Mouse (Mus musculus) liver, embryonic 11.5 days (tissue): ENCODE results near the gene Apip. TPM values are rescaled to one million over a fixed set of nuclear protein-coding genes. Genes with fewer than 3 reads are reported as not detected.
A peak's percentile ranks its signal among the peaks of the same experiment; 100 is the strongest.

Experiments used
- ATAC-seq: fragments of 200-750 bp; cut with Nextera tagmentation; replicated peaks from 2 replicates; pipeline ENCODE4 v1.8.0; 2017; ENCODE audit warnings: moderate number of reproducible peaks, mild to moderate bottlenecking, moderate TSS enrichment, moderate library complexity; ENCODE audit not compliant: low FRiP score
- DNase-seq: peaks from one replicate; pipeline ENCODE4 v3.0.0-alpha.2; 2017; ENCODE audit warnings: low spot score
- H3K27ac ChIP-seq: fragments of 300-500 bp; sonication (generic); 2 replicates; pipeline ENCODE4 v1.5.1; 2014; ENCODE audit warnings: mild to moderate bottlenecking, low read depth, low read length, control low read depth
- H3K27me3 ChIP-seq: fragments of 300-500 bp; sonication (generic); replicated peaks from 2 replicates; pipeline ENCODE4 v1.6.1; 2014; ENCODE audit warnings: low read length, mixed read lengths; ENCODE audit not compliant: control insufficient read depth, insufficient read depth
- H3K36me3 ChIP-seq: fragments of 300-500 bp; sonication (generic); 2 replicates; pipeline ENCODE4 v1.6.1; 2014; ENCODE audit warnings: mild to moderate bottlenecking, low read length, moderate library complexity, mixed read lengths; ENCODE audit not compliant: control insufficient read depth, insufficient read depth
- H3K4me1 ChIP-seq: fragments of 300-500 bp; sonication (generic); replicated peaks from 2 replicates; pipeline ENCODE4 v1.6.1; 2014; ENCODE audit warnings: low read length, mixed read lengths; ENCODE audit not compliant: control insufficient read depth, insufficient read depth
- H3K4me2 ChIP-seq: fragments of 300-500 bp; sonication (generic); 2 replicates; pipeline ENCODE4 v1.6.1; 2014; ENCODE audit warnings: mild to moderate bottlenecking, control low read depth, moderate library complexity
- H3K4me3 ChIP-seq: fragments of 300-500 bp; sonication (generic); 2 replicates; pipeline ENCODE4 v1.5.1; 2014; ENCODE audit warnings: low read depth, low read length, control low read depth
- H3K9ac ChIP-seq: fragments of 300-500 bp; sonication (generic); 2 replicates; pipeline ENCODE4 v1.6.1; 2014; ENCODE audit warnings: low read depth, low read length, control low read depth
- H3K9me3 ChIP-seq: fragments of 300-500 bp; sonication (generic); 2 replicates; pipeline ENCODE4 v1.6.1; 2016; ENCODE audit warnings: low read length, inconsistent platforms, mixed read lengths; ENCODE audit not compliant: control insufficient read depth
- WGBS: fragments of 180-500 bp; shearing (Covaris S2); extraction: QIAGEN DNeasy Blood & Tissue Kit; methylation state at CpG from one replicate; pipeline ENCODE4 v1.1.7; 2014; 5-methylcytosine and 5-hydroxymethylcytosine counted together
- polyA plus RNA-seq: library from polyadenylated mRNA; unstranded; fragments of >200 nt; fragmentation: Nextera tagmentation; extraction: Ambion mirVana; gene quantifications from 2 replicates; pipeline ENCODE4 v1.2.1, GENCODE M21; 2014

The Apip gene
- polyA plus RNA-seq, 1 experiment from 2014 or later = 63.4 TPM

- ATAC-seq (no peak), DNase-seq (no peak)
- H3K4me1 ChIP-seq = no peaks in the 10 kb centered on the region
- WGBS = 59% methylated on average over 5 of the region's 5 CpGs
- no peak overlapping the region for H3K4me3 ChIP-seq
- H3K9me3 ChIP-seq = no peaks in the 10 kb centered on the region
- no peak overlapping the region for H3K9ac ChIP-seq
- peaks cover 4% of the 10 kb centered on the region; the same call in 1 of the 2 replicates for H3K36me3 ChIP-seq
- H3K27me3 ChIP-seq = no peaks in the 10 kb centered on the region
- no peak overlapping the region for H3K27ac ChIP-seq
- no peak overlapping the region for H3K4me2 ChIP-seq
Observed at GRCm38 (mm10) chr2:103084451-103084850, 11.0 kb downstream of the Apip start.

GRCm38 (mm10) chr2:103085633-103086032, 12.2 kb downstream of the Apip start:
- Histone ChIP-seq H3K9me3 (no peaks in the 10 kb centered on the region), H3K4me1 (no peaks in the 10 kb centered on the region), H3K27ac (no peak overlapping the region), H3K9ac (no peak overlapping the region), H3K4me2 (no peak overlapping the region), H3K36me3 (peaks cover 4% of the 10 kb centered on the region; the same call in 1 of the 2 replicates), H3K27me3 (no peaks in the 10 kb centered on the region), H3K4me3 (no peak overlapping the region)
- no peak for DNase-seq
- peak; percentile 31; the same call in 1 of the 2 replicates for ATAC-seq
- 73% methylated on average over 10 of the region's 10 CpGs for whole genome bisulfite sequencing

DNA sequence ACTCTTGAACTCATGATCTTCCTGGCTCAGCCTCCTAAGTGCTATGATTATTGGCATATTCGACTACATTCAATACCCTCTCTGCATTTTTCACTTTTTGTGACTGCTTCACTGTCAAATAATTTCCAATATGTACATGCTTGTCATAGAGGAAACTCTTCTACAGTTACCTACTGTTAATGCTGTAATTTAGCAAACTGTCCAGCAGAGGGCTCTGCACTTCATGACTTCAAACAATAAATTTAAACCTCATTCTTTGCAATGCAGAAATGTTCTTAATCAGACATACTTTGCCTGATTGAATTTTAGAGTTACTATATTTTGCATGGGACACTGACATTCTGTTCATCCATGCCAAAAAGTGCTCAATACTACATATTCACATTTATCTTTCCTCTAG, 13.0 kb downstream of the Apip start:
- Histone ChIP-seq H3K27me3 (no peaks in the 10 kb centered on the region), H3K36me3 (peaks cover 4% of the 10 kb centered on the region; the same call in 1 of the 2 replicates), H3K4me2 (no peak overlapping the region), H3K27ac (no peak overlapping the region), H3K4me1 (no peaks in the 10 kb centered on the region), H3K4me3 (no peak overlapping the region), H3K9me3 (no peaks in the 10 kb centered on the region), H3K9ac (no peak overlapping the region)
- ATAC-seq (no peak), DNase-seq (no peak)
- WGBS = 9% methylated on average over 1 of the region's 1 CpGs

GRCm38 (mm10) chr2:103088099-103088498, 14.6 kb downstream of the Apip start:
- H3K27me3 ChIP-seq = no peaks in the 10 kb centered on the region
- ATAC-seq (no peak), DNase-seq (no peak)
- H3K36me3 ChIP-seq = peaks cover 4% of the 10 kb centered on the region; the same call in 1 of the 2 replicates
- no peak overlapping the region for H3K4me3 ChIP-seq
- H3K4me2 ChIP-seq = no peak overlapping the region
- WGBS = 95% methylated on average over 4 of the region's 4 CpGs
- H3K4me1 ChIP-seq = no peaks in the 10 kb centered on the region
- H3K9ac ChIP-seq = no peak overlapping the region
- H3K9me3 ChIP-seq = no peaks in the 10 kb centered on the region
- H3K27ac ChIP-seq = no peak overlapping the region

GRCm38 (mm10) chr2:103089521-103089920, 16.0 kb downstream of the Apip start:
- DNase-seq (no peak), ATAC-seq (no peak)
- H3K36me3 ChIP-seq = peaks cover 11% of the 10 kb centered on the region; the same call in 1 of the 2 replicates

GRCm38 (mm10) chr2:103102595-103102994, 29.1 kb downstream of the Apip start:
- Histone ChIP-seq H3K4me2 (no peak overlapping the region), H3K4me3 (no peak overlapping the region), H3K9me3 (no peaks in the 10 kb centered on the region), H3K4me1 (no peaks in the 10 kb centered on the region), H3K9ac (no peak overlapping the region), H3K36me3 (no peaks in the 10 kb centered on the region), H3K27ac (no peak overlapping the region), H3K27me3 (no peaks in the 10 kb centered on the region)
- 72% methylated on average over 5 of the region's 5 CpGs for WGBS
- ATAC-seq = no peak
- no peak for DNase-seq

More at GRCm38 (mm10) chr2:103089521-103089920, 16.0 kb downstream of the Apip start:
- no peaks in the 10 kb centered on the region for H3K27me3 ChIP-seq
- no peaks in the 10 kb centered on the region for H3K4me1 ChIP-seq
- no peak overlapping the region for H3K4me2 ChIP-seq
- H3K27ac ChIP-seq = no peak overlapping the region
- no peak overlapping the region for H3K9ac ChIP-seq
- H3K4me3 ChIP-seq = no peak overlapping the region
- H3K9me3 ChIP-seq = no peaks in the 10 kb centered on the region
- WGBS = 89% methylated on average over 6 of the region's 6 CpGs

DNA sequence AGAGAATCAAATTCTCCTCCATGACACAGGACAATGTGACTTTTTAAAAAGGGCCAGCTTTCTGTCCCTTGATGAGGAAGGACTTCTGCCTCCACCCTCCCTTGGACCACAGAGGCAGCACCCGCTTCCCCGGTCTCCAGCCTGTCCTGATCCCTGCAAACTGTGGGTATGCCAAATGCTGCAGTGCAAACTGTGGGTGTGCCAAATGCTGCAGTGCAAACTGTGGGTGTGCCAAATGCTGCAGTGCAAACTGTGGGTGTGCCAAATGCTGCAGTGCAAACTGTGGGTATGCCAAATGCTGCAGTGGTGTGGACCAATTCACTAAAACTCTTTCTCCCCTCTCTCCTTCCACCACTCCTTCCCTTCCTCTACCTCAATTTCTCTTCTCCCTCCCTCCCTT, 32.7 kb downstream of the Apip start:
- no peak for DNase-seq
- H3K9ac ChIP-seq = no peak overlapping the region
- H3K4me3 ChIP-seq = no peak overlapping the region
- no peaks in the 10 kb centered on the region for H3K27me3 ChIP-seq
- WGBS = 83% methylated on average over 2 of the region's 2 CpGs
- H3K27ac ChIP-seq = no peak overlapping the region
- H3K4me2 ChIP-seq = no peak overlapping the region
- H3K36me3 ChIP-seq = no peaks in the 10 kb centered on the region
- no peaks in the 10 kb centered on the region for H3K9me3 ChIP-seq
- no peak for ATAC-seq
- no peaks in the 10 kb centered on the region for H3K4me1 ChIP-seq

- no peak for DNase-seq
- Histone ChIP-seq H3K4me1 (no peaks in the 10 kb centered on the region), H3K4me2 (no peak overlapping the region), H3K27ac (no peak overlapping the region), H3K27me3 (no peaks in the 10 kb centered on the region), H3K9me3 (no peaks in the 10 kb centered on the region), H3K36me3 (no peaks in the 10 kb centered on the region), H3K9ac (no peak overlapping the region), H3K4me3 (no peak overlapping the region)
- 75% methylated on average over 8 of the region's 8 CpGs for WGBS
- ATAC-seq = no peak
Observed at GRCm38 (mm10) chr2:103111669-103112068, 38.2 kb downstream of the Apip start.

- H3K4me3 ChIP-seq = no peak overlapping the region
- no peak overlapping the region for H3K4me2 ChIP-seq
- no peak for ATAC-seq
- H3K9ac ChIP-seq = no peak overlapping the region
- H3K9me3 ChIP-seq = no peaks in the 10 kb centered on the region
- DNase-seq = no peak
- H3K27me3 ChIP-seq = no peaks in the 10 kb centered on the region
- 73% methylated on average over 5 of the region's 5 CpGs for WGBS
- H3K27ac ChIP-seq = no peak overlapping the region
- H3K36me3 ChIP-seq = no peaks in the 10 kb centered on the region
- H3K4me1 ChIP-seq = no peaks in the 10 kb centered on the region
Observed at GRCm38 (mm10) chr2:103117212-103117611, 43.7 kb downstream of the Apip start.
